Mouse (Mus musculus): ENCODE measurements around the gene Dgkh. TPM values are rescaled to one million over a fixed set of nuclear protein-coding genes. Genes with fewer than 3 reads are reported as not detected.
A peak's percentile ranks its signal among the peaks of the same experiment; 100 is the strongest.

Dgkh gene
- polyA plus RNA-seq, 1 experiment from 2014 or later, result 1.2 TPM

DNA sequence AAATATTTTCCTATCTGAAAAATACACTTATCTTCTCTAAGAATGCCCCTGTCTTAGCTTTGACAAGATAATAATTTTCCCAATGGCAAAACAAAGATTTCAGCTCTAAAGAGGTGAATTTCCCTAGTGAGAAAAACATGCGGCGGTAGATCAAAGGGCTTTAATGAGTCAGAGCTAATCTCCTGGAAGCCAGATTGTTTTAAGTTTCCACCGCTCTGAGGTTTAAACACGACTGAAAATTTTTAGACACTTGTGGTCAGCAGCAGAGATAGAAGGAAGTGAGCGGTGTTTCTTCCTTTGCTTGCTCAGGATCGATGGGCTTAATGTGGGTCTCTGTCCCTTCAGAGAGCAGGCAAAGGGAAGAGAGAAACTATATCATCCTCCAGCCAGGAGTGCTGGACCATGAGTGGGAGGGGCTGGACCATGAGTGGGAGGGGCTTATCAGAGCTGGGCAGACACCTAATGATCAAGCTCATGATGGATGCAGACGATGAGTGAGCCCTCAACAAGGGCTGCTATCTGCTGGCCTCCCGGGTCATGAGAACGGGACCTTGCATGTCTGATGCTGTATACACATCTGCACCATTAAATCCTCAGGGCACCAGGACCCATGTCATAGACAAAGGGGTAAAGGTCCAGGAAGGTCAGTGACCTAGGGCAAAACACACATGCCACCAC lies 120.3 kb downstream of the Dgkh start:
- Histone ChIP-seq H3K27me3 (replicated peaks; ENCODE audit: control insufficient read depth, insufficient read depth, low read length) (no peaks in the 10 kb centered on the region), H3K4me2 (no peak overlapping the region), H3K4me1 (replicated peaks; ENCODE audit: control insufficient read depth, insufficient read depth, low read length) (no peaks in the 10 kb centered on the region), H3K27ac (ENCODE audit: low read depth, low read length) (no peak overlapping the region), H3K9me3 (ENCODE audit: control insufficient read depth, low read length) (no peaks in the 10 kb centered on the region), H3K9ac (ENCODE audit: low read depth, low read length) (no peak overlapping the region), H3K36me3 (ENCODE audit: control insufficient read depth, insufficient read depth, low read length) (no peaks in the 10 kb centered on the region), H3K4me3 (ENCODE audit: low read depth, low read length) (no peak overlapping the region)
- DNase-seq (ENCODE audit: low spot score), result no peak
- ATAC-seq (replicated peaks; ENCODE audit: low FRiP score), result peak; percentile 49
- WGBS, result 53% methylated on average over 9 of the region's 9 CpGs

DNA sequence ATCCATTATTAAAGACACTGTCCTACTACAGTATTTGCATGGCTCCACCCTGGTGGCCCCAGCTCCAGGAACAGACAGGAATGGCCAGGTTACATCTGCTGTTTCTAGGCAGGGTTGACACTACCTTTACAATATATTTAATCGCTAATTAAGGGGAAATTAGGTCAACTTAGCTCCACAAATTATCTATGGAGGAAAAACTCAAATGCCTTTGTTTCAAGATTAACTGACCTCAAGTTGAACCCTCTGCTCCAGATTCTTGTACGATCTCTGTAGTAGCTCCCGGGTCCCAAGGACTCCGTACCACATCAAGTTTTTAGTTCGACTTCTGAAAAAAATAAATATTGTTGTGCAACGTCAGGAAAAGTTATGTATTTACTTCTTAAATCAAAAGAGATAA lies 137.7 kb downstream of the Dgkh start:
- DNase-seq (ENCODE audit: low spot score), result no peak
- ATAC-seq (replicated peaks; ENCODE audit: low FRiP score), result no peak
- no peaks in the 10 kb centered on the region for H3K36me3 ChIP-seq (ENCODE audit: control insufficient read depth, insufficient read depth, low read length)
- no peak overlapping the region for H3K4me3 ChIP-seq (ENCODE audit: low read depth, low read length)
- no peaks in the 10 kb centered on the region for H3K4me1 ChIP-seq (replicated peaks; ENCODE audit: control insufficient read depth, insufficient read depth, low read length)
- H3K9ac ChIP-seq (ENCODE audit: low read depth, low read length), result no peak overlapping the region
- no peaks in the 10 kb centered on the region for H3K9me3 ChIP-seq (ENCODE audit: control insufficient read depth, low read length)
- 88% methylated on average over 6 of the region's 6 CpGs for WGBS
- no peaks in the 10 kb centered on the region for H3K27me3 ChIP-seq (replicated peaks; ENCODE audit: control insufficient read depth, insufficient read depth, low read length)
- H3K27ac ChIP-seq (ENCODE audit: low read depth, low read length), result no peak overlapping the region
- H3K4me2 ChIP-seq, result no peak overlapping the region

DNA sequence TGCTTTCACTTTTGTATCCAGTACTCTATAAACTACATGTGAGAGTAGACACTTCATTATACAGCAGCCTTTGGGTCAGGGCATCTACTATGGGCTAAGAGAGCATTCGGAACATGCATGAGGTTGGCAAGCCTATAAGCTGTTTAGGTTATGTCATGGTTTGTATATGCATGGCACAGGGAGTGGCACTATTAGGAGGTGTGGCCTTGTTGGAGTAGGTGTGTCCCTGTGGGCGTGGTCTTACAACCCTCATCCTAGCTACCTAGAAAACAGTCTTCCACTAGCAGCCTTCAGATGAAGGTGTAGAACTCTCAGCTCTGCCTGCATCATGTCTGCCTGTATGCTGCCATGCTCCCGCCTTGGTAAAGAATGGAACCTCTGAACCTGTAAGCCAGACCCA lies 139.6 kb downstream of the Dgkh start:
- Histone ChIP-seq H3K27me3 (replicated peaks; ENCODE audit: control insufficient read depth, insufficient read depth, low read length) (no peaks in the 10 kb centered on the region), H3K4me3 (ENCODE audit: low read depth, low read length) (no peak overlapping the region), H3K9ac (ENCODE audit: low read depth, low read length) (no peak overlapping the region), H3K36me3 (ENCODE audit: control insufficient read depth, insufficient read depth, low read length) (no peaks in the 10 kb centered on the region), H3K9me3 (ENCODE audit: control insufficient read depth, low read length) (no peaks in the 10 kb centered on the region), H3K27ac (ENCODE audit: low read depth, low read length) (no peak overlapping the region), H3K4me2 (no peak overlapping the region), H3K4me1 (replicated peaks; ENCODE audit: control insufficient read depth, insufficient read depth, low read length) (no peaks in the 10 kb centered on the region)
- no peak for DNase-seq (ENCODE audit: low spot score)
- WGBS, result 83% methylated on average over 3 of the region's 3 CpGs
- ATAC-seq (replicated peaks; ENCODE audit: low FRiP score), result 0 out of 2 replicates have a peak, but pooled peaks have one; percentile 41

DNA sequence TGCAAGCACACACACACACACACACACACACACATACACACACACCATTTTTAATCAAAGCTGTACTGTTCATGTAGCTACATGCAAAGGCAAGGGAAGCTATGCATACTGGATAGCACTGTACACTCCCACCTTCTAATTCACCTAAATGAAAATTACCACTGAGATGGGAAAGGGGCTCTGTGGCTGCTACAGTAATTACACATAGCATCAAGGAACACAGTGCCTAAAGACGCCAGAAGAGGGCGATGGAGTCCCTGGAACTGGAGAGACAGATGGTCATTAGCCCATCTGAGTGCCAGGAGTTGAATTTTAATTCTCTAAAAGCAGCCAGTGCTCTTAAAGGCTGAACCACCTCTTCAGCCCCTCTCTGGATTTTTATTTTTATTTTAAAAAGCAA lies 142.2 kb downstream of the Dgkh start:
- H3K9me3 ChIP-seq (ENCODE audit: control insufficient read depth, low read length), result no peaks in the 10 kb centered on the region
- H3K27me3 ChIP-seq (replicated peaks; ENCODE audit: control insufficient read depth, insufficient read depth, low read length), result no peaks in the 10 kb centered on the region
- ATAC-seq (replicated peaks; ENCODE audit: low FRiP score) (no peak), DNase-seq (ENCODE audit: low spot score) (no peak)
- H3K4me3 ChIP-seq (ENCODE audit: low read depth, low read length), result no peak overlapping the region
- no peak overlapping the region for H3K9ac ChIP-seq (ENCODE audit: low read depth, low read length)
- H3K27ac ChIP-seq (ENCODE audit: low read depth, low read length), result no peak overlapping the region
- 11% methylated on average over 2 of the region's 2 CpGs for WGBS
- no peaks in the 10 kb centered on the region for H3K4me1 ChIP-seq (replicated peaks; ENCODE audit: control insufficient read depth, insufficient read depth, low read length)
- no peak overlapping the region for H3K4me2 ChIP-seq
- no peaks in the 10 kb centered on the region for H3K36me3 ChIP-seq (ENCODE audit: control insufficient read depth, insufficient read depth, low read length)

DNA sequence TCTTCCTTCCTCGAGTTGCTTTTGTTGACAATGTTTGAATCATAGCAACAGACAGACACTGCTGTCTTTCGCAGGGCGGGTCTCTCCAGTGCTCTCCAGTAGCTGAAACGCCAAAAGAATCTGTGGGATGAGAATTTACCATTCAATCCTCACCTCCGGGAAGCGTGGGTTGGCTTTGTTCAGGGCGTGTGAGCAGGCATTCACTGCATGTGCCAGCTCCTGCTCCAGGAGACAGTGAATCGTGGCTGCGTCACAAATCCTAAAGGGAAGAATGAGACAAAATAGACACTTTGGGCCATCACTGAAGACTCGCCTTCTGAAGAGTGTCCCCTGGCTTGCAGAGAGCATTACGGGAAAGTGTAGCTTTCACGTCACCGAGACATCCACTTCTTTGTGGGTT lies 148.4 kb downstream of the Dgkh start:
- 88% methylated on average over 13 of the region's 13 CpGs for WGBS
- Histone ChIP-seq H3K4me3 (ENCODE audit: low read depth, low read length) (no peak overlapping the region), H3K27ac (ENCODE audit: low read depth, low read length) (no peak overlapping the region), H3K4me1 (replicated peaks; ENCODE audit: control insufficient read depth, insufficient read depth, low read length) (no peaks in the 10 kb centered on the region), H3K36me3 (ENCODE audit: control insufficient read depth, insufficient read depth, low read length) (peaks cover 2% of the 10 kb centered on the region; the same call in 1 of the 2 replicates), H3K9ac (ENCODE audit: low read depth, low read length) (no peak overlapping the region), H3K9me3 (ENCODE audit: control insufficient read depth, low read length) (no peaks in the 10 kb centered on the region), H3K4me2 (no peak overlapping the region), H3K27me3 (replicated peaks; ENCODE audit: control insufficient read depth, insufficient read depth, low read length) (no peaks in the 10 kb centered on the region)
- no peak for DNase-seq (ENCODE audit: low spot score)
- ATAC-seq (replicated peaks; ENCODE audit: low FRiP score), result no peak

DNA sequence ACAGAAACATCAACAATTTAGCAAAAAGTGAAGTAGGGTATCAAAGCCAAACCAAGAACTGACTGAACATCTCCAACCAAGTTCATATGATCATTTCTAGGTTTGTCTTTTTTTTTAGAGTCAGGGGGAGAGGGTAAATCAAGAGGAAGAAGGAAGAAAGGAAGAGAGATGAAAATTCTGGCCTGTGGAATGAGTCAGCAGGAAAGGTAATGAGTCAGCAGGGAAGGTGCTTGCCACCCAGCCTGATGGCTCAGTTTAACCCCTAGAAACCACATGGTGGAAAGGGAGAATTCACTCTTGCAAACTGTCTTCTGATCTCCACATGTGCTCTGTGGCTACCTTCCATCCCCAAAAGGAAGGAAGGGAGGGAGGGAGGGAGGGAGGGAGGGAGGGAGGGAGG lies 149.4 kb downstream of the Dgkh start:
- no peak overlapping the region for H3K27ac ChIP-seq (ENCODE audit: low read depth, low read length)
- H3K36me3 ChIP-seq (ENCODE audit: control insufficient read depth, insufficient read depth, low read length), result peaks cover 2% of the 10 kb centered on the region; the same call in 1 of the 2 replicates
- H3K9ac ChIP-seq (ENCODE audit: low read depth, low read length), result no peak overlapping the region
- no peak overlapping the region for H3K4me2 ChIP-seq
- ATAC-seq (replicated peaks; ENCODE audit: low FRiP score) (no peak), DNase-seq (ENCODE audit: low spot score) (no peak)
- H3K4me3 ChIP-seq (ENCODE audit: low read depth, low read length), result no peak overlapping the region
- H3K27me3 ChIP-seq (replicated peaks; ENCODE audit: control insufficient read depth, insufficient read depth, low read length), result no peaks in the 10 kb centered on the region
- H3K9me3 ChIP-seq (ENCODE audit: control insufficient read depth, low read length), result no peaks in the 10 kb centered on the region
- H3K4me1 ChIP-seq (replicated peaks; ENCODE audit: control insufficient read depth, insufficient read depth, low read length), result no peaks in the 10 kb centered on the region

DNA sequence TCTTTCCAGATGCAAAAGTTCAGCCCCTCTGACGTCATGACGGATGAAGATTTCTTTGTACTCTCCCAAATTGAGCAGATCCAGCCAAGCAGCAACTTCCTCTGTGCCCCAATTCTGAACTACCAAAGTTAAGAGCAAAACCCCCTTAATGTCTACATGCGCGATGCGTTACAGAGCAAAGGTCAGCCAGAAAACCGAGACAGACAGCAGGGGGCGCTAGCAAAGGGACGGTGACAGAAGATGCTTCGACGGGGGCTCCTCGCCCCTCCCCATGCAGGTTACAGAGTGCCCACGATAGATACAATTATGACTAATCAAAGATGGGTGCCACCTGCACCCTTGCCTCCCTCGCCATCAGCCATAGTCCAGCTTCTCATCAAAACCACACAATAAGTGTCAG lies 156.7 kb downstream of the Dgkh start:
- ATAC-seq (replicated peaks; ENCODE audit: low FRiP score), result no peak
- no peaks in the 10 kb centered on the region for H3K4me1 ChIP-seq (replicated peaks; ENCODE audit: control insufficient read depth, insufficient read depth, low read length)
- no peak overlapping the region for H3K4me2 ChIP-seq
- H3K27ac ChIP-seq (ENCODE audit: low read depth, low read length), result no peak overlapping the region
- H3K9ac ChIP-seq (ENCODE audit: low read depth, low read length), result no peak overlapping the region
- no peaks in the 10 kb centered on the region for H3K27me3 ChIP-seq (replicated peaks; ENCODE audit: control insufficient read depth, insufficient read depth, low read length)
- DNase-seq (ENCODE audit: low spot score), result no peak
- no peaks in the 10 kb centered on the region for H3K36me3 ChIP-seq (ENCODE audit: control insufficient read depth, insufficient read depth, low read length)
- WGBS, result 76% methylated on average over 13 of the region's 13 CpGs
- no peaks in the 10 kb centered on the region for H3K9me3 ChIP-seq (ENCODE audit: control insufficient read depth, low read length)
- no peak overlapping the region for H3K4me3 ChIP-seq (ENCODE audit: low read depth, low read length)

DNA sequence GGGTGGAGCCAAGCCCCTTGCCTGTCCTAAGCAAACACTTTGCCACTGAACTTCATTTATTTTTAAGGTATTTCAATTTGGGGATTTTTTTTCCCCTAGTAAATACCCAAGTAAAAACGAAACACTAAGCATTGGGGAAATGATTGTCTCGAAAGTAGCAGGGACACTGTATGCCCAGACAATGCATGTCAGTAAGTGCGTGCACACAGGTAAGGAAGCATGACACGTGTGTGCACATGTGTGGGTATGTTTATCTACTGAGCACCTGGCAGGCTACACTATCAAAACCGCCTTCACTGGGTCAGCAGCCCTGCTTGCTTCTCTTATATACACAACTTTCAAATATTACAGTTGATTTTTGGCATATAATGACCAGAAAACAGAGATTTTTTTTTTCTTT lies 164.2 kb downstream of the Dgkh start:
- Histone ChIP-seq H3K27me3 (replicated peaks; ENCODE audit: control insufficient read depth, insufficient read depth, low read length) (no peaks in the 10 kb centered on the region), H3K9me3 (ENCODE audit: control insufficient read depth, low read length) (no peaks in the 10 kb centered on the region), H3K4me1 (replicated peaks; ENCODE audit: control insufficient read depth, insufficient read depth, low read length) (no peaks in the 10 kb centered on the region), H3K27ac (ENCODE audit: low read depth, low read length) (no peak overlapping the region), H3K4me3 (ENCODE audit: low read depth, low read length) (no peak overlapping the region), H3K4me2 (no peak overlapping the region), H3K36me3 (ENCODE audit: control insufficient read depth, insufficient read depth, low read length) (peaks cover 3% of the 10 kb centered on the region; the same call in 1 of the 2 replicates), H3K9ac (ENCODE audit: low read depth, low read length) (no peak overlapping the region)
- 80% methylated on average over 5 of the region's 5 CpGs for WGBS
- DNase-seq (ENCODE audit: low spot score), result no peak
- no peak for ATAC-seq (replicated peaks; ENCODE audit: low FRiP score)

DNA sequence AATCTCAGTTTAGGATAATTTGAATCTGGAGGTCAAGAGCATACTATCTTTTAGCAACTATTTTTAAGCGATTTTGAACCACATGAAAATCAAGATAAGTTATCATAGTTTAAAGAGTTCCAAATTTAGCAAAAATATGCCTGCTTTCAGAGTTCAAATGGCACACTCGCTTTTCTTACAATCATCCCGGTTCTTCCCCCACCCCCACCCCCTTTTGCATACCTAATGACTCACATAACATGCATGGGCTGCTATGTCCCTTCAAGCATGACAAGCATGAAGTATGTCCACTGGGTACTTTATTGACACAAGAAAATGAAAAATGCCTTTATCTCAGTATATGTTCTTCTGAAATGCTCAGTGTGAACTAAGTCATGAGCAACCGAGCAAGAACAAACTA lies 166.1 kb downstream of the Dgkh start:
- Histone ChIP-seq H3K4me2 (no peak overlapping the region), H3K27ac (ENCODE audit: low read depth, low read length) (no peak overlapping the region), H3K9ac (ENCODE audit: low read depth, low read length) (no peak overlapping the region), H3K27me3 (replicated peaks; ENCODE audit: control insufficient read depth, insufficient read depth, low read length) (no peaks in the 10 kb centered on the region), H3K4me1 (replicated peaks; ENCODE audit: control insufficient read depth, insufficient read depth, low read length) (no peaks in the 10 kb centered on the region), H3K36me3 (ENCODE audit: control insufficient read depth, insufficient read depth, low read length) (peaks cover 3% of the 10 kb centered on the region; the same call in 1 of the 2 replicates), H3K4me3 (ENCODE audit: low read depth, low read length) (no peak overlapping the region), H3K9me3 (ENCODE audit: control insufficient read depth, low read length) (no peaks in the 10 kb centered on the region)
- 76% methylated on average over 4 of the region's 4 CpGs for WGBS
- DNase-seq (ENCODE audit: low spot score) (no peak), ATAC-seq (replicated peaks; ENCODE audit: low FRiP score) (no peak)
